9 mouse cellular contexts compared by ENCODE assay signal in the genomic region with DNA sequence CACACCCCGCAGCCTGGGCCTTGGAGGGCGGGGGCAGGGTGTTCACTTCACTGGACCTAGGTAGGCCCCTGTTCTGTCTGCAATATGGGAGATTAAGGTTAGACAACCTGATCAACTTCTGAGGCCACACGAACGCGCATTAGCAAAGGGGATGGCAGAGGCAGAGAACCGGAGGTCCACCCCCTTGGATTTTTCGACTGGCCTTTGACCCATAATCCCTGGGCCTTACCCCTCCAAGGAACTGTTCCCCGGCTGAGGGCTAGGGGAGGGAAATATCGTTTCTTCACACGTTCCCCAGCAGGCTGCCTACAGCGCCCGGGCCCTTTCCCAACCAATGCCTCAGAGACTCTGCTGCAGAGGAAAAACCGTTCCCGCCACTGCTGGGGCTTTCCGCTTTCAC. TPM values are rescaled to one million over a fixed set of nuclear protein-coding genes. Genes with fewer than 3 reads are reported as not detected.
"Had no signal": no experiment of that assay in that cellular context is flagged by ENCODE, and none has a peak within 500 bp of the region (broad histone marks: within the 10 kb centered on the region; RNA-seq: fewer than 3 reads in every experiment).

No protein-coding gene starts in this region.

RNA-seq across cellular contexts. Expression of a gene that starts 0.4 kb away (rescaled TPM):
- total RNA-seq: megakaryocyte progenitor cell, adult 5-6 weeks; monocyte, adult 5-6 weeks; neutrophil, adult 5-6 weeks had no signal
- polyA plus RNA-seq: macrophage had no signal

RNA-seq across cellular contexts. Expression of a gene that starts 34.5 kb away (rescaled TPM):
- total RNA-seq: megakaryocyte progenitor cell, adult 5-6 weeks; monocyte, adult 5-6 weeks; neutrophil, adult 5-6 weeks had no signal
- polyA plus RNA-seq: liver, postnatal 0 days; lung, adult 2 months; lung, embryonic 15.5 days; macrophage; spleen, adult 2 months; stomach, embryonic 15.5 days had no signal
